Mouse (Mus musculus) adrenal gland, postnatal 14 days (tissue): Measurements from ENCODE around the gene Olfr345. TPM values are rescaled to one million over a fixed set of nuclear protein-coding genes. Genes with fewer than 3 reads are reported as not detected.

Experiments used
- DNase-seq: peaks from one replicate; pipeline ENCODE4 v3.0.0; 2021; ENCODE audit warnings: mixed read lengths
- long read RNA-seq, 2 experiments: library from polyadenylated mRNA; stranded (forward); transcript quantifications; one replicate each; pipeline ENCODE4 v2.0.0; 2021
- total RNA-seq: library from RNA; stranded (reverse); gene quantifications from 2 replicates; pipeline ENCODE4 v1.2.3, GENCODE M21; 2021

Olfr345 gene
- total RNA-seq = not detected in 2 replicates
- long read RNA-seq, experiment 1 = 0 reads
- long read RNA-seq, experiment 2 = 0 reads

DNA sequence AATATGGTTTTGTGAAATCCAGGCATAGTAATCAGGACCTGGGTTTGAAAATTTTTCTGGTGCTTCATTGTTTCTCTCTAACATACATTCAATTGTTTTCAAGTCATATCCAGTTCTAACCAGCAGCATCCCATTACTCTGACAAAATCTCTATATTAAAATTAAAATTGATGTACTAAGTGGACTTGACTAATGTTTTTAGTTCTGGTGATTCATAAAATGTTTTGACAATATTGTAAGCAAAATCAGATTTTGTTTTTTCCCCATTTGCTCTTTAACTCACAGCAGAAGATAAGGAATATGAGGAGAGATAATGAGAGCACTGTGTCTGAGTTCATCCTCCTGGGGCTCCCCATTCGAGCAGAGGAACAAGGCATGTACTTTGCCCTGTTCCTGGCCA is at the start of gene Olfr345:
TSS of gene Olfr345 (plus strand) at position 301 of the 400 bp plus-strand sequence.
- no peak for DNase-seq

- DNase-seq = no peak
Observed at GRCm38 (mm10) chr2:36685488-36685887, 45.6 kb downstream of the Olfr345 start, which contains the start of gene Olfr346. TSS of gene Olfr346 (plus strand) at chr2:36685788.

Other genes starting within 250 kb of the Olfr345 start
- not detected in 2 replicates for gene Olfr339, start 221.1 kb upstream of the Olfr345 start, total RNA-seq
- not detected in 2 replicates for gene Olfr340, start 187.5 kb upstream of the Olfr345 start, total RNA-seq
- not detected in 2 replicates for gene Olfr341, start 157.6 kb upstream of the Olfr345 start, total RNA-seq
- not detected in 2 replicates for gene Olfr342, start 115.0 kb upstream of the Olfr345 start, total RNA-seq
- gene Olfr344, start 73.4 kb upstream of the Olfr345 start, total RNA-seq = not detected in 2 replicates
- not detected in 2 replicates for gene Olfr346, start 45.7 kb downstream of the Olfr345 start, total RNA-seq
- gene Olfr347, start 91.9 kb downstream of the Olfr345 start, total RNA-seq = not detected in 2 replicates
- gene Olfr348, start 144.2 kb downstream of the Olfr345 start, total RNA-seq = not detected in 2 replicates
- not detected in 2 replicates for gene Olfr50, start 150.5 kb downstream of the Olfr345 start, total RNA-seq
- not detected in 2 replicates for gene Olfr3, start 177.0 kb downstream of the Olfr345 start, total RNA-seq
- not detected in 2 replicates for gene Olfr350, start 206.3 kb downstream of the Olfr345 start, total RNA-seq
- gene Olfr351, start 222.6 kb downstream of the Olfr345 start, total RNA-seq = not detected in 2 replicates
- gene Olfr352, start 228.4 kb downstream of the Olfr345 start, total RNA-seq = not detected in 2 replicates